Mouse (Mus musculus): ENCODE data around the gene Vezf1. TPM values are rescaled to one million over a fixed set of nuclear protein-coding genes. Genes with fewer than 3 reads are reported as not detected.

Gene Vezf1
- total RNA-seq, 2 experiments from 2014 or later, result 37.8 to 41.3 TPM

- no peak for DNase-seq
Observed at GRCm38 (mm10) chr11:88053821-88054220, 14.3 kb upstream of the Vezf1 start.

- DNase-seq, result peak; percentile 64
Observed at GRCm38 (mm10) chr11:88054589-88054988, 13.5 kb upstream of the Vezf1 start.

- DNase-seq, result no peak
Observed at GRCm38 (mm10) chr11:88055777-88056176, 12.3 kb upstream of the Vezf1 start.

- DNase-seq, result no peak
Observed at GRCm38 (mm10) chr11:88057788-88058187, 10.3 kb upstream of the Vezf1 start.

- DNase-seq, result peak; percentile 51
Observed at GRCm38 (mm10) chr11:88059141-88059540, 8.9 kb upstream of the Vezf1 start.

GRCm38 (mm10) chr11:88061892-88062625, 6.0 kb upstream of the Vezf1 start:
- no peak for DNase-seq

GRCm38 (mm10) chr11:88065732-88066131, 2.3 kb upstream of the Vezf1 start:
- no peak for DNase-seq

- DNase-seq, result no peak
Observed at GRCm38 (mm10) chr11:88067191-88067585, 891 bp upstream of the Vezf1 start.

- DNase-seq, result peak; percentile 82
Observed at GRCm38 (mm10) chr11:88068411-88069245, 549 bp downstream of the Vezf1 start.

- DNase-seq, result no peak
Observed at GRCm38 (mm10) chr11:88069246-88069570, 1.1 kb downstream of the Vezf1 start.

GRCm38 (mm10) chr11:88070392-88070791, 2.3 kb downstream of the Vezf1 start:
- no peak for DNase-seq

GRCm38 (mm10) chr11:88071113-88071512, 3.0 kb downstream of the Vezf1 start:
- no peak for DNase-seq

GRCm38 (mm10) chr11:88073343-88073875, 5.3 kb downstream of the Vezf1 start:
- no peak for DNase-seq

- DNase-seq, result no peak
Observed at GRCm38 (mm10) chr11:88075701-88076100, 7.6 kb downstream of the Vezf1 start.

GRCm38 (mm10) chr11:88076394-88076793, 8.3 kb downstream of the Vezf1 start:
- no peak for DNase-seq

- DNase-seq, result no peak
Observed at GRCm38 (mm10) chr11:88083699-88084098, 15.6 kb downstream of the Vezf1 start.

GRCm38 (mm10) chr11:88086737-88087627, 18.9 kb downstream of the Vezf1 start:
- peak; percentile 94 for DNase-seq

GRCm38 (mm10) chr11:88089150-88089549, 21.1 kb downstream of the Vezf1 start:
- DNase-seq, result no peak

- no peak for DNase-seq
Observed at GRCm38 (mm10) chr11:88090293-88090692, 22.2 kb downstream of the Vezf1 start.

- no peak for DNase-seq
Observed at GRCm38 (mm10) chr11:88091949-88092348, 23.9 kb downstream of the Vezf1 start.

- no peak for DNase-seq
Observed at GRCm38 (mm10) chr11:88097173-88097572, 29.1 kb downstream of the Vezf1 start.

GRCm38 (mm10) chr11:88098021-88098729, 30.1 kb downstream of the Vezf1 start, which contains the start of gene Cuedc1:
Cuedc1 (plus strand) TSS chr11:88098058.
- DNase-seq, result no peak
